Mouse (Mus musculus) liver, embryonic 14.5 days (tissue): ENCODE data around the gene Cactin. TPM values are rescaled to one million over a fixed set of nuclear protein-coding genes. Genes with fewer than 3 reads are reported as not detected.

Experiments
- ATAC-seq: fragments of 200-750 bp; cut with Nextera tagmentation; 2 replicates; pipeline ENCODE4 v1.8.0; 2017; ENCODE audit warnings: moderate number of reproducible peaks, mild to moderate bottlenecking, moderate library complexity; ENCODE audit not compliant: insufficient read depth
- DNase-seq, 3 experiments: peaks; one replicate each; pipeline ENCODE4 v3.0.0-alpha.2; 2012 to 2013; ENCODE audit warnings: low read depth in 3 of 3, low spot score in 3 of 3
- H3K27ac ChIP-seq: fragments of 300-500 bp; sonication (generic); 2 replicates; pipeline ENCODE4 v1.5.1; 2014; ENCODE audit warnings: moderate library complexity, mild to moderate bottlenecking, control low read depth, inconsistent platforms
- H3K27me3 ChIP-seq: fragments of 300-500 bp; sonication (generic); 2 replicates; pipeline ENCODE4 v1.6.1; 2014; ENCODE audit warnings: mild to moderate bottlenecking, low read length, moderate library complexity; ENCODE audit not compliant: control insufficient read depth, insufficient read depth
- H3K36me3 ChIP-seq: fragments of 300-500 bp; sonication (generic); replicated peaks from 2 replicates; pipeline ENCODE4 v1.6.1; 2014; ENCODE audit warnings: low read depth; ENCODE audit not compliant: control insufficient read depth, insufficient read depth
- H3K4me1 ChIP-seq, 2 experiments: fragments of 200-500 bp in 1 of 2; fragments of 300-500 bp in 1 of 2; sonication (generic) in 1 of 2; replicated peaks; 2 replicates each; pipeline ENCODE4 v1.6.1; 2012 to 2014; ENCODE audit warnings: antibody characterized with exemption in 1 of 2, inconsistent platforms in 1 of 2, low read length in 1 of 2; ENCODE audit not compliant: control insufficient read depth in 2 of 2, insufficient read depth in 2 of 2
- H3K4me2 ChIP-seq: fragments of 300-500 bp; sonication (generic); 2 replicates; pipeline ENCODE4 v1.6.1; 2014; ENCODE audit warnings: low read depth, mild to moderate bottlenecking, control low read depth, moderate library complexity
- H3K4me3 ChIP-seq, 2 experiments: fragments of 200-500 bp in 1 of 2; fragments of 300-500 bp in 1 of 2; sonication (generic) in 1 of 2; 2 replicates each; pipeline ENCODE4 v1.5.1; 2012 to 2014; ENCODE audit warnings: low read depth in 2 of 2, low read length in 2 of 2, mild to moderate bottlenecking in 2 of 2, control low read depth in 1 of 2, inconsistent platforms in 1 of 2, moderate library complexity in 1 of 2; ENCODE audit not compliant: insufficient read depth in 1 of 2
- H3K9ac ChIP-seq: fragments of 300-500 bp; sonication (generic); replicated peaks from 2 replicates; pipeline ENCODE4 v1.6.1; 2014; ENCODE audit warnings: mild to moderate bottlenecking, control low read depth, moderate library complexity
- H3K9me3 ChIP-seq: fragments of 300-500 bp; sonication (generic); 2 replicates; pipeline ENCODE4 v1.6.1; 2016; ENCODE audit warnings: low read length, mixed read lengths; ENCODE audit not compliant: control insufficient read depth
- CTCF ChIP-seq: IDR thresholded peaks from 2 replicates; pipeline ENCODE4 v1.5.1; 2016; ENCODE audit warnings: antibody characterized with exemption, low read depth, control low read depth
- EP300 ChIP-seq: IDR thresholded peaks from 2 replicates; pipeline ENCODE4 v1.6.1; 2016; ENCODE audit warnings: antibody characterized with exemption, low read depth
- WGBS: fragments of 180-500 bp; shearing (Covaris S2); extraction: QIAGEN DNeasy Blood & Tissue Kit; methylation state at CpG from one replicate; pipeline ENCODE4 v1.1.7; 2014; ENCODE audit not compliant: insufficient replicate concordance; 5-methylcytosine and 5-hydroxymethylcytosine counted together
- microRNA-seq: library from miRNA; unstranded; fragments of <30 nt; microRNA quantifications from one replicate; pipeline ENCODE4, GENCODE M21; 2016
- polyA plus RNA-seq, 2 experiments: library from polyadenylated mRNA; depleted of rRNA in 1 of 2; stranded (reverse) in 1 of 2; unstranded in 1 of 2; fragments of >200 nt; fragmentation: Nextera tagmentation in 1 of 2; extraction: Ambion mirVana in 1 of 2; gene quantifications; 2 replicates each; pipeline versions ENCODE4 v1.2.1 to v1.2.3; 2012 to 2014

Cactin gene
- polyA plus RNA-seq, 2 experiments = 12.1 to 24.3 TPM

DNA sequence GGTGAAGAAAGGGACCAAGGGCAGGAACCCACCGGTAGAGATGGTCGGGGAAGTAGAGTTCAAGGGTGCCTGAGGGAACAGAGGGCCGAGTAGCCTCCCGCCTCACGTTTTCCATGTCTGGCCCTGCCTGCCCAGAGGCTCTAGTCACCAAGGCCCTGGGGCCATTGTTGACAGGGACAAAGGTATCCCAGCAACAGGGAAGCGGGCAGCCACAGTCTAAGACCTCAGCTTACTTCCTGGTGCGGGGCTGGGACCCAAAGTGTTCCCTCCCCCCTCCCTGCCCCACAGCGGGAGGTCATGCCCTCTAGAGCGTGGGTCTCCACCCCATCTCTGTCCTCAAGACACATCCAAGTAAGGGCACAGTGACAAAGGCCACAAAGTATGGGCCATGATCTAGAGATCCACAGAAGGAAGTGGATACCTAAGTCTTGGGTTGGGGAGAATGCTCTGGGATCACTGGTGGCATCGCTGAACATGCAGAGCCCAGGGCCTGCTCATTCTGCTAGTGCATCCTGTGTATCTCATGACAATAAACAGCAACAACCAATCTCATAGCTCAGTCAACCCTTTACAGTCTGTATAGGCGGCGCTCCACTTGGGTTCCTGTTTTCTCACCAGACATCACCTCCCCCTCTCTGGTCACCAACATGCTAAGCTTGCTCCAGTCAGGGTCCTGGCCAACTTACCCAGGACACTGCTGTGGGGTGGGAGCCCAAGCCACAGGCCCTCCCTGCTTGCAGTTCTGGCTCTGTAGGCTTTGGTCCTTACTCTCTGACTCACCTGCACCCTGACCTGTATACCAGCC, 45.0 kb downstream of the Cactin start, which contains the start of gene 4930404N11Rik:
4930404N11Rik (minus strand) TSS at position 145 of the 805 bp plus-strand sequence.
- no peak within 1 kb of the TSS for H3K4me3 ChIP-seq
- 28% methylated on average over 12 of the region's 12 CpGs for WGBS

DNA sequence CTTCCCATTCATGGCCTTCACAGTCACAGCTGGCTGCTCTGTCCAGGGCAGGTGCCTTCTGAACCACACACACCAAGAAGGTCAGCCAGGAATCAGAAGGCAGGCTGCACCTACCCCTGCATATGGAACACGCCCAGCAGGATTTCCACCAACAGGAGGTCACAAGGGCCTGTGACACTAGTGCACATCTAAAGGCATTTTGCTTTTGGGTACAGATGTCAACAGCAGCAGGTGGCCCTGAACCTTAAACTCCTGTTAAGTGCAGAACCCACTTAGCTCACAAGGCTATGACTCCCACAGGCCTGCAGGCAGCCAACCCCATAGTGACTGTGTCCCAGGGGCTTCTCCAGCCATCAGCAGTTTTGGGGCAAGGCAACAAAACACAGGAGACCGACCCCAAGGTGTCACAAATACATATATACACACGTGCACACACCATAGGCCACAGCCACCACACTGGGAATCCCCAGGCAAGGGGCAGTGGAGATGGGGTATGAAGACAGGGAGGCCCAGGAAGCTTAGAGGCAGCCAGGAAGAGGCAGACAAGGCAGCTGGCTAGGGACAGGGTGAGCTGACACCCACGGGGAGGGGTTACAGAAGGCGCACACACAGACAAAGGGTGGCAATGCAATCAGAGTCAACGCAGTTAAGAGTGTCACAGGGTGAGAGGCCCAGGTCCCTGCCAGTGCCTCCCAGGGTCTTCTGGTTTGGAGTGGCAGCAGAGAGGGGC, 45.7 kb downstream of the Cactin start:
- 67% methylated on average over 6 of the region's 6 CpGs for WGBS

More for the DNA sequence above, 45.0 kb downstream of the Cactin start, which contains the start of gene 4930404N11Rik:
- no peaks in the 10 kb centered on the region for H3K27me3 ChIP-seq
- no peaks in the 10 kb centered on the region for H3K9me3 ChIP-seq
- no peak for DNase-seq
- peak within 1 kb of the TSS; percentile 82; the same call in 1 of the 2 replicates for H3K4me2 ChIP-seq
- peaks cover 70% of the 10 kb centered on the region for H3K36me3 ChIP-seq
- TF ChIP-seq EP300 (no peak; the same call in 1 of the 2 replicates), CTCF (peak; percentile 2; the same call in 1 of the 2 replicates)
- H3K27ac ChIP-seq = peak within 1 kb of the TSS; percentile 45
- peaks cover 35 to 46% of the 10 kb centered on the region in 2 experiments for H3K4me1 ChIP-seq
- ATAC-seq = no peak; the same call in 1 of the 2 replicates
- H3K9ac ChIP-seq = no peak within 1 kb of the TSS

DNA sequence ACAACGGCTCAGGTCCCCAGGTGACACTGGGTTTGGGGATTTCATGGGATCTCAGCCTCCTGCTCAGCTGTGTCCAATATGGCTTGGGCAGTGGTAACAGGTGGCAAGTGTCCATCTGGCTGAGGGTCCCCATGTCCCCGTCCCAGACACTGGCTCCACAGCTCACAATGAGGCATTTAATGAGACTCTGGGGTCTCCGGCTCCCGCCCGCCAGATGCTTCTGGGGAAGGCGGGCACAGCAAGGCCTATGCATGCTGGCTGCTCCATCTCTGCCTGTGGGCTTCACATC, 46.2 kb downstream of the Cactin start:
- Histone ChIP-seq H3K36me3 (peaks cover 72% of the 10 kb centered on the region), H3K27me3 (no peaks in the 10 kb centered on the region), H3K4me3 (no peak overlapping the region), H3K4me2 (no peak overlapping the region), H3K27ac (no peak overlapping the region), H3K9me3 (no peaks in the 10 kb centered on the region), H3K4me1 (peaks cover 23 to 33% of the 10 kb centered on the region in 2 experiments), H3K9ac (no peak overlapping the region)
- 95% methylated on average over 6 of the region's 6 CpGs for WGBS
- no peak for TF ChIP-seq EP300
- no peak for TF ChIP-seq CTCF
- no peak for DNase-seq
- ATAC-seq = no peak

More for the DNA sequence above, 45.7 kb downstream of the Cactin start:
- H3K4me3 ChIP-seq = no peak overlapping the region
- DNase-seq = no peak
- peaks cover 72% of the 10 kb centered on the region for H3K36me3 ChIP-seq
- no peaks in the 10 kb centered on the region for H3K27me3 ChIP-seq
- H3K27ac ChIP-seq = peak overlapping the region; percentile 34
- ATAC-seq = no peak
- no peak overlapping the region for H3K4me2 ChIP-seq
- TF ChIP-seq EP300 (peak; percentile 21; the same call in 1 of the 2 replicates), CTCF (no peak)
- H3K4me1 ChIP-seq = peaks cover 28 to 38% of the 10 kb centered on the region in 2 experiments
- H3K9ac ChIP-seq = no peak overlapping the region
- no peaks in the 10 kb centered on the region for H3K9me3 ChIP-seq

DNA sequence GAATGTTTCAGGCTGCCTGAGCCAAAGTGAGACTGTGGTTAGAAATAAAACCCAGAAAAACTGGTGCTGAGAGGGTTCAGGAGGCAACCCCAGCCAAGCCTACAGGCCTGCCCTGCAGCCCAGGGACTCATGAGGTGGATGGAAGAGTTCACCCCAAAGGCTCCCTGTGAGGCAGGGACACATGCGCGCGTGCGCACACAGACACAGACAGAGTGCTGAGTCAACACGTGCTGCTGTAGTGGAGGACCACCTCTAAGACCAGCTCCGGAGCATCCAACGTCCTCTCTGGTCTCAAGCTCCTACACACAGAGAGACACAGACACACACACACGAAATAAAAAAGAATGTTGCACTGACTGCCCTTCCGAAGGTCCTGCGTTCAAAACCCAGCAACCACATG, 54.4 kb downstream of the Cactin start:
- DNase-seq = no peak
- 91% methylated on average over 10 of the region's 10 CpGs for WGBS
- Histone ChIP-seq H3K27ac (peak overlapping the region; percentile 20), H3K4me3 (peak overlapping the region in 1 of 2 experiments; percentile 96; a peak in 1 of 4 replicates), H3K4me2 (peak overlapping the region; percentile 97), H3K36me3 (peaks cover 65% of the 10 kb centered on the region), H3K27me3 (no peaks in the 10 kb centered on the region), H3K9me3 (no peaks in the 10 kb centered on the region), H3K9ac (no peak overlapping the region), H3K4me1 (peaks cover 28 to 33% of the 10 kb centered on the region in 2 experiments)
- TF ChIP-seq EP300 = no peak
- no peak for TF ChIP-seq CTCF
- no peak for ATAC-seq

Small RNA genes within 50 kb of the gene (microRNA-seq; reads per million reads assigned to microRNA genes)
- 8.5 reads per million, percentile 17 among the genes with 10 or more reads in this experiment for gene Mir3057

Other genes with a start within 250 kb of the Cactin start
Only the 30 nearest of the 32 such genes appear.
- gene Creb3l3, start 222.2 kb upstream of the Cactin start, polyA plus RNA-seq (2012; rRNA removed) = 10.9 and 11.0 TPM in 2 replicates
- 16.8 and 20.1 TPM in 2 replicates for gene Creb3l3, start 222.2 kb upstream of the Cactin start, polyA plus RNA-seq (2014; fragmentation: Nextera tagmentation; extraction: Ambion mirVana)
- 56.0 and 60.3 TPM in 2 replicates for gene Map2k2, start 215.2 kb upstream of the Cactin start, polyA plus RNA-seq (2012; rRNA removed)
- gene Map2k2, start 215.2 kb upstream of the Cactin start, polyA plus RNA-seq (2014; fragmentation: Nextera tagmentation; extraction: Ambion mirVana) = 90.0 and 98.9 TPM in 2 replicates
- gene Zbtb7a, start 185.9 kb upstream of the Cactin start, polyA plus RNA-seq (2012; rRNA removed) = 15.2 and 16.3 TPM in 2 replicates
- gene Zbtb7a, start 185.9 kb upstream of the Cactin start, polyA plus RNA-seq (2014; fragmentation: Nextera tagmentation; extraction: Ambion mirVana) = 25.1 and 30.8 TPM in 2 replicates
- 11.2 and 13.2 TPM in 2 replicates for gene Pias4, start 153.2 kb upstream of the Cactin start, polyA plus RNA-seq (2012; rRNA removed)
- gene Pias4, start 153.2 kb upstream of the Cactin start, polyA plus RNA-seq (2014; fragmentation: Nextera tagmentation; extraction: Ambion mirVana) = 14.9 and 19.0 TPM in 2 replicates
- gene Eef2, start 144.5 kb upstream of the Cactin start, polyA plus RNA-seq (2012; rRNA removed) = 476 and 570 TPM in 2 replicates
- gene Eef2, start 144.5 kb upstream of the Cactin start, polyA plus RNA-seq (2014; fragmentation: Nextera tagmentation; extraction: Ambion mirVana) = 233 and 270 TPM in 2 replicates
- 16.6 and 17.6 TPM in 2 replicates for gene Dapk3, start 138.1 kb upstream of the Cactin start, polyA plus RNA-seq (2012; rRNA removed)
- gene Dapk3, start 138.1 kb upstream of the Cactin start, polyA plus RNA-seq (2014; fragmentation: Nextera tagmentation; extraction: Ambion mirVana) = 13.0 and 16.5 TPM in 2 replicates
- not detected in 2 replicates for gene 4930442H23Rik, start 137.3 kb upstream of the Cactin start, polyA plus RNA-seq (2012; rRNA removed)
- not detected in 2 replicates for gene 4930442H23Rik, start 137.3 kb upstream of the Cactin start, polyA plus RNA-seq (2014; fragmentation: Nextera tagmentation; extraction: Ambion mirVana)
- gene Nmrk2, start 119.1 kb upstream of the Cactin start, polyA plus RNA-seq (2012; rRNA removed) = not detected in 2 replicates
- gene Nmrk2, start 119.1 kb upstream of the Cactin start, polyA plus RNA-seq (2014; fragmentation: Nextera tagmentation; extraction: Ambion mirVana) = not detected in 2 replicates
- gene Atcay, start 90.3 kb upstream of the Cactin start, polyA plus RNA-seq (2012; rRNA removed) = 0.01 and 0.14 TPM in 2 replicates
- not detected in 2 replicates for gene Atcay, start 90.3 kb upstream of the Cactin start, polyA plus RNA-seq (2014; fragmentation: Nextera tagmentation; extraction: Ambion mirVana)
- 0.39 and 0.46 TPM in 2 replicates for gene Zfr2, start 87.9 kb upstream of the Cactin start, polyA plus RNA-seq (2012; rRNA removed)
- gene Zfr2, start 87.9 kb upstream of the Cactin start, polyA plus RNA-seq (2014; fragmentation: Nextera tagmentation; extraction: Ambion mirVana) = 0.21 and 0.38 TPM in 2 replicates
- 0.74 and 1.1 TPM in 2 replicates for gene Matk, start 68.2 kb upstream of the Cactin start, polyA plus RNA-seq (2012; rRNA removed)
- 1.3 and 1.6 TPM in 2 replicates for gene Matk, start 68.2 kb upstream of the Cactin start, polyA plus RNA-seq (2014; fragmentation: Nextera tagmentation; extraction: Ambion mirVana)
- gene Mrpl54, start 54.2 kb upstream of the Cactin start, polyA plus RNA-seq (2012; rRNA removed) = 42.8 and 49.9 TPM in 2 replicates
- 113 and 120 TPM in 2 replicates for gene Mrpl54, start 54.2 kb upstream of the Cactin start, polyA plus RNA-seq (2014; fragmentation: Nextera tagmentation; extraction: Ambion mirVana)
- 14.3 and 14.6 TPM in 2 replicates for gene Apba3, start 54.1 kb upstream of the Cactin start, polyA plus RNA-seq (2012; rRNA removed)
- gene Apba3, start 54.1 kb upstream of the Cactin start, polyA plus RNA-seq (2014; fragmentation: Nextera tagmentation; extraction: Ambion mirVana) = 15.7 and 16.1 TPM in 2 replicates
- gene Tjp3, start 29.5 kb upstream of the Cactin start, polyA plus RNA-seq (2012; rRNA removed) = 0.38 and 0.40 TPM in 2 replicates
- gene Tjp3, start 29.5 kb upstream of the Cactin start, polyA plus RNA-seq (2014; fragmentation: Nextera tagmentation; extraction: Ambion mirVana) = 0.20 and 0.37 TPM in 2 replicates
- 12.8 and 13.1 TPM in 2 replicates for gene Pip5k1c, start 28.1 kb upstream of the Cactin start, polyA plus RNA-seq (2012; rRNA removed)
- 10.5 and 12.5 TPM in 2 replicates for gene Pip5k1c, start 28.1 kb upstream of the Cactin start, polyA plus RNA-seq (2014; fragmentation: Nextera tagmentation; extraction: Ambion mirVana)
- gene Tbxa2r, start 7.6 kb downstream of the Cactin start, polyA plus RNA-seq (2012; rRNA removed) = 2.4 and 3.1 TPM in 2 replicates
- gene Tbxa2r, start 7.6 kb downstream of the Cactin start, polyA plus RNA-seq (2014; fragmentation: Nextera tagmentation; extraction: Ambion mirVana) = 1.9 and 3.3 TPM in 2 replicates
- 0.01 TPM in 2 replicates for gene Gipc3, start 22.2 kb downstream of the Cactin start, polyA plus RNA-seq (2012; rRNA removed)
- gene Gipc3, start 22.2 kb downstream of the Cactin start, polyA plus RNA-seq (2014; fragmentation: Nextera tagmentation; extraction: Ambion mirVana) = not detected in 2 replicates
- 20.6 and 24.9 TPM in 2 replicates for gene Hmg20b, start 29.4 kb downstream of the Cactin start, polyA plus RNA-seq (2012; rRNA removed)
- gene Hmg20b, start 29.4 kb downstream of the Cactin start, polyA plus RNA-seq (2014; fragmentation: Nextera tagmentation; extraction: Ambion mirVana) = 20.3 and 23.7 TPM in 2 replicates
- gene Mfsd12, start 36.4 kb downstream of the Cactin start, polyA plus RNA-seq (2012; rRNA removed) = 8.4 and 9.3 TPM in 2 replicates
- 6.1 and 8.3 TPM in 2 replicates for gene Mfsd12, start 36.4 kb downstream of the Cactin start, polyA plus RNA-seq (2014; fragmentation: Nextera tagmentation; extraction: Ambion mirVana)
- gene 4930404N11Rik, start 44.7 kb downstream of the Cactin start, polyA plus RNA-seq (2012; rRNA removed) = 0.55 and 0.78 TPM in 2 replicates
- gene 4930404N11Rik, start 44.7 kb downstream of the Cactin start, polyA plus RNA-seq (2014; fragmentation: Nextera tagmentation; extraction: Ambion mirVana) = 0.44 and 0.60 TPM in 2 replicates
- 73.1 and 86.2 TPM in 2 replicates for gene Fzr1, start 57.4 kb downstream of the Cactin start, polyA plus RNA-seq (2012; rRNA removed)
- gene Fzr1, start 57.4 kb downstream of the Cactin start, polyA plus RNA-seq (2014; fragmentation: Nextera tagmentation; extraction: Ambion mirVana) = 80.5 and 85.2 TPM in 2 replicates
- gene Dohh, start 63.3 kb downstream of the Cactin start, polyA plus RNA-seq (2012; rRNA removed) = 29.8 and 32.2 TPM in 2 replicates
- 35.0 and 39.7 TPM in 2 replicates for gene Dohh, start 63.3 kb downstream of the Cactin start, polyA plus RNA-seq (2014; fragmentation: Nextera tagmentation; extraction: Ambion mirVana)
- gene Gm48551, start 63.4 kb downstream of the Cactin start, polyA plus RNA-seq (2012; rRNA removed) = 1.0 and 1.7 TPM in 2 replicates
- 0.37 and 0.47 TPM in 2 replicates for gene Gm48551, start 63.4 kb downstream of the Cactin start, polyA plus RNA-seq (2014; fragmentation: Nextera tagmentation; extraction: Ambion mirVana)
- gene Gm48552, start 67.9 kb downstream of the Cactin start, polyA plus RNA-seq (2012; rRNA removed) = 0.78 and 0.90 TPM in 2 replicates
- 0.21 and 0.36 TPM in 2 replicates for gene Gm48552, start 67.9 kb downstream of the Cactin start, polyA plus RNA-seq (2014; fragmentation: Nextera tagmentation; extraction: Ambion mirVana)
- 1.6 and 1.9 TPM in 2 replicates for gene Smim24, start 71.9 kb downstream of the Cactin start, polyA plus RNA-seq (2012; rRNA removed)
- 1.7 and 1.8 TPM in 2 replicates for gene Smim24, start 71.9 kb downstream of the Cactin start, polyA plus RNA-seq (2014; fragmentation: Nextera tagmentation; extraction: Ambion mirVana)
- 1.2 and 1.3 TPM in 2 replicates for gene Nfic, start 134.5 kb downstream of the Cactin start, polyA plus RNA-seq (2012; rRNA removed)
- gene Nfic, start 134.5 kb downstream of the Cactin start, polyA plus RNA-seq (2014; fragmentation: Nextera tagmentation; extraction: Ambion mirVana) = 4.6 and 7.3 TPM in 2 replicates
- gene Celf5, start 161.6 kb downstream of the Cactin start, polyA plus RNA-seq (2012; rRNA removed) = 0.02 and 0.32 TPM in 2 replicates
- not detected in 2 replicates for gene Celf5, start 161.6 kb downstream of the Cactin start, polyA plus RNA-seq (2014; fragmentation: Nextera tagmentation; extraction: Ambion mirVana)
- 55.7 and 71.3 TPM in 2 replicates for gene Ncln, start 175.3 kb downstream of the Cactin start, polyA plus RNA-seq (2012; rRNA removed)
- 23.7 and 29.4 TPM in 2 replicates for gene Ncln, start 175.3 kb downstream of the Cactin start, polyA plus RNA-seq (2014; fragmentation: Nextera tagmentation; extraction: Ambion mirVana)
- gene S1pr4, start 179.0 kb downstream of the Cactin start, polyA plus RNA-seq (2012; rRNA removed) = 1.5 and 1.8 TPM in 2 replicates
- 1.4 and 1.5 TPM in 2 replicates for gene S1pr4, start 179.0 kb downstream of the Cactin start, polyA plus RNA-seq (2014; fragmentation: Nextera tagmentation; extraction: Ambion mirVana)
- 4.2 and 4.6 TPM in 2 replicates for gene Gna15, start 203.1 kb downstream of the Cactin start, polyA plus RNA-seq (2012; rRNA removed)
- 3.2 and 4.7 TPM in 2 replicates for gene Gna15, start 203.1 kb downstream of the Cactin start, polyA plus RNA-seq (2014; fragmentation: Nextera tagmentation; extraction: Ambion mirVana)